Mouse (Mus musculus) ES-Bruce4 (cell line): ENCODE measurements around the gene Rmdn3. TPM values are rescaled to one million over a fixed set of nuclear protein-coding genes. Genes with fewer than 3 reads are reported as not detected.

Experiments
- H3K27ac ChIP-seq: 2 replicates; pipeline ENCODE4 v1.5.1; 2012; ENCODE audit warnings: low read length, inconsistent platforms; ENCODE audit not compliant: insufficient read depth
- H3K27me3 ChIP-seq: 2 replicates; pipeline ENCODE4 v1.6.1; 2012; ENCODE audit warnings: mild to moderate bottlenecking, low read length, inconsistent platforms; ENCODE audit not compliant: control insufficient read depth, poor library complexity, insufficient read depth, severe bottlenecking
- H3K36me3 ChIP-seq: 2 replicates; pipeline ENCODE4 v1.6.1; 2012; ENCODE audit warnings: inconsistent platforms, mild to moderate bottlenecking, low read length, moderate library complexity; ENCODE audit not compliant: control insufficient read depth, poor library complexity, insufficient read depth, severe bottlenecking
- H3K4me1 ChIP-seq: one replicate; pipeline ENCODE4 v1.8.1; 2011; ENCODE audit warnings: low read length; ENCODE audit not compliant: control insufficient read depth, insufficient read depth
- H3K4me3 ChIP-seq: 2 replicates; pipeline ENCODE4 v1.5.1; 2011; ENCODE audit warnings: low read depth, mild to moderate bottlenecking, low read length
- H3K9ac ChIP-seq: 2 replicates; pipeline ENCODE4 v1.6.1; 2012; ENCODE audit warnings: low read depth, mild to moderate bottlenecking, inconsistent platforms; ENCODE audit not compliant: poor library complexity, severe bottlenecking
- H3K9me3 ChIP-seq: replicated peaks from 2 replicates; pipeline ENCODE4 v1.6.1; 2012; ENCODE audit warnings: mild to moderate bottlenecking, low read length, inconsistent platforms; ENCODE audit not compliant: control insufficient read depth, poor library complexity, insufficient read depth, severe bottlenecking
- CTCF ChIP-seq: IDR thresholded peaks from one replicate; pipeline ENCODE4 v1.8.1; 2011; ENCODE audit warnings: low read depth, low read length
- EP300 ChIP-seq: IDR thresholded peaks from 2 replicates; pipeline ENCODE4 v1.6.1; 2011; ENCODE audit warnings: low read depth, low read length; ENCODE audit not compliant: insufficient read depth
- POLR2A ChIP-seq: IDR thresholded peaks from one replicate; pipeline ENCODE4 v1.8.1; 2011; ENCODE audit warnings: low read length; ENCODE audit not compliant: insufficient read depth
- polyA plus RNA-seq: library from polyadenylated mRNA; stranded (reverse); fragments of >200 nt; gene quantifications from 2 replicates; pipeline ENCODE4 v1.2.4, GENCODE M21; 2011; ENCODE audit warnings: low read depth; ENCODE audit not compliant: missing spikeins, insufficient read depth, insufficient read length

Gene Rmdn3
- polyA plus RNA-seq, 1 experiment: 25.4 TPM

DNA sequence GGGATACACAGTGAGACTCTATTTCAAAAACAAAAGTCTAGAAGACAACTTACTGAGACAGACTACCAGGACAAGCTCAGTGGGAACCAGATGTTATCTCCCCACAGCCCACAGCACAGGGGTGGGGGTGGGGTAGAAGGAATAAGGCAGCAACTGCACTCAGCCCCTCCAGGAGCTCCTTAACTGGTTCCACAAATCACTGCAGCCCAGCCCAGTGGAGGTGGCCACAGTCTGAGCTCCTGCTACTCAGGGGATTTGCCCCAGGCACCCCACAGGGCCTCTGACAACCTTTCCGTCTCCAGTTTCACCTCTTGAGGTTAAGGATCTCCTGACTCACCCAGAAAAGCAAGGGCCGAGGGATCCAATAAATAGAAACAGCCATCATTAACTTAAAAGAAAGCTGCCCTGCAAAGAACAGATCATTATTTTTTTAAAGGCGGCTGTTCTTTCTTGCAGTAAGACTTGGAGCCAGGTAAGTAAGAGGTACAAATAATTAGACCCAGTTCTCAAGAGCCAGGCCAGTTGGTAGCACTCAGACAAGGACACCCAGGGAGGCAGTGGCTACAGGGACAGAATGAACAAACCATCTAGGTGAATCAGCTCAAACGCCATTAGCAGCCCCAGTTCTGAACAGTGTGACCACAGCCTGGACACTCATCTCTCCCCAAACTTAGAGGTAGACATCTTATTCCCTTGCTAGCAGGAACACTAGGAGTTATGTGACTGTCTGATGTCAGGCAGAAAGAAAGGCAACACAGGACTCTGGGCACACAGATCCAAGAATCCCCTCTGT, 39.7 kb upstream of the Rmdn3 start:
- Histone ChIP-seq H3K27me3 (no peaks in the 10 kb centered on the region), H3K9me3 (no peaks in the 10 kb centered on the region), H3K36me3 (no peaks in the 10 kb centered on the region), H3K9ac (peak overlapping the region; percentile 24; the same call in 1 of the 2 replicates), H3K4me1 (peaks cover 2% of the 10 kb centered on the region), H3K27ac (peak overlapping the region; percentile 39; the same call in 1 of the 2 replicates), H3K4me3 (no peak overlapping the region)
- TF ChIP-seq POLR2A (no peak), CTCF (no peak), EP300 (no peak)

- Histone ChIP-seq H3K4me1 (peaks cover 2% of the 10 kb centered on the region), H3K27me3 (no peaks in the 10 kb centered on the region), H3K9me3 (no peaks in the 10 kb centered on the region), H3K36me3 (no peaks in the 10 kb centered on the region), H3K9ac (no peak overlapping the region), H3K27ac (no peak overlapping the region), H3K4me3 (no peak overlapping the region)
- no peak for TF ChIP-seq CTCF
- TF ChIP-seq EP300: no peak
- no peak for TF ChIP-seq POLR2A
Observed at GRCm38 (mm10) chr2:119194140-119194539, 37.3 kb upstream of the Rmdn3 start.

GRCm38 (mm10) chr2:119190969-119191368, 34.1 kb upstream of the Rmdn3 start:
- no peak overlapping the region for H3K27ac ChIP-seq
- no peaks in the 10 kb centered on the region for H3K36me3 ChIP-seq
- no peak overlapping the region for H3K9ac ChIP-seq
- no peaks in the 10 kb centered on the region for H3K27me3 ChIP-seq
- H3K4me1 ChIP-seq: no peaks in the 10 kb centered on the region
- TF ChIP-seq EP300: no peak
- TF ChIP-seq CTCF: no peak
- TF ChIP-seq POLR2A: no peak
- H3K4me3 ChIP-seq: no peak overlapping the region
- H3K9me3 ChIP-seq: no peaks in the 10 kb centered on the region

DNA sequence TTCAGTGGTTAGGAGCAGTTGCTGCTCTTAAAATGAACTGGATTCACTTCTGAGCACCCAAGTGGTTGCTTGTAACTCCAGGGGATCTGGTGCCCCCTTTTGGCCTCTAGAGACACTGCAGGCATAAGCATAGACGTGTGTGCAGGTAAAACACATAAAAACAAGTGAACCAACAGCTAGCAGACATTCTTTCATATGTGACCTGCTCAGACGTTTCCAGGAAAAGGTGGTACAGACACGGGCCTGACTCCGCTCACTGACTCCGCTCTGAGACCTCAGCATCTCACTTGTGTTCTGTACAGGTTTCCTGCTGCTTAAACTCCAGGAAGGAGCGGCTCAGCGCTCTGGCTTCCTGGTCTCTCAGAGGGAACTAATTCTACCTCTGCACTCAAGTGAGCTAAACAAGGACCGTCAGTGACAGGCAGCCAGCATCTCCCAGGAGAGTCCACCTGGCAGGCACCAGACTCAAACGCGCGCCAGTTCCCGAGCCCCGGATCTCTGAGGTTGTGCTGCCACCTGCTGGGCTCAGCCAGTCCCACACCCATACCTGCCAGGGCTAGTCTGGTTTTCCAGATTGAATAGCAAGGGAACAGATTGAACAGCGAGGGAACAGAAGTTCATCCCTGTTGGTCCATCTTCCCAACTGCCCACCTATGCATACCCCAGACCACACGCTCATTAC, 32.3 kb upstream of the Rmdn3 start:
- H3K9ac ChIP-seq: peak overlapping the region; percentile 37; the same call in 1 of the 2 replicates
- no peaks in the 10 kb centered on the region for H3K4me1 ChIP-seq
- H3K27ac ChIP-seq: peak overlapping the region; percentile 16; the same call in 1 of the 2 replicates
- H3K36me3 ChIP-seq: no peaks in the 10 kb centered on the region
- TF ChIP-seq CTCF (peak; percentile 94), EP300 (no peak)
- H3K27me3 ChIP-seq: no peaks in the 10 kb centered on the region
- H3K9me3 ChIP-seq: no peaks in the 10 kb centered on the region
- H3K4me3 ChIP-seq: peak overlapping the region; percentile 79

- H3K4me3 ChIP-seq: no peak overlapping the region
- no peaks in the 10 kb centered on the region for H3K4me1 ChIP-seq
- H3K27me3 ChIP-seq: no peaks in the 10 kb centered on the region
- no peaks in the 10 kb centered on the region for H3K36me3 ChIP-seq
- H3K9ac ChIP-seq: no peak overlapping the region
- H3K27ac ChIP-seq: no peak overlapping the region
- no peak for TF ChIP-seq EP300
- TF ChIP-seq POLR2A: no peak
- no peak for TF ChIP-seq CTCF
- H3K9me3 ChIP-seq: no peaks in the 10 kb centered on the region
Observed at GRCm38 (mm10) chr2:119182914-119183313, 26.1 kb upstream of the Rmdn3 start.
